ENCODE assay signal across 25 mouse cellular contexts in the genomic region with DNA sequence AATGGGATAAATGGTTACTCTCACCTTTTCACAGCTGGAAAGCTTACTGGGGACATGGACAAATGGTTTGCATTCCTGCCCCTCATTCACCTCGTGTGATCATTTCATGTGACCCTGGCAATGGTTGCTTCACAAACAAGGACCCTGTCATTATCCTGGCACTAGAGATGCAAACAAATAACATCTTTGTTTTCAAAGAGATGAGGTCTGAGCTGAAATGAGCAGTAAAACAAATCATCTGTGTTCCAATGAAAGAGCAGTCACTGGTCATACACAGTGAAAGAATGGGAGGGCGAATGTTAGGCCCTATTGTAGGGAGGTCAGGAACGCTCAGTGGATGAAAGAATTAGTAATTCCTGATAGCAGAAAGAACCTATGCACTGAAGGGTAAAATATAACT.
A peak's percentile ranks its signal among the peaks of the same experiment; 100 is the strongest.
DNase-seq lines count a peak whose midpoint lies in the region; TF ChIP-seq lines count a peak whose summit lies in the region.
"Had no signal": no experiment of that assay in that cellular context is flagged by ENCODE, and none has a peak within 500 bp of the region (broad histone marks: within the 10 kb centered on the region; RNA-seq: fewer than 3 reads in every experiment).

No protein-coding gene starts in this region.

- no peaks in the 10 kb centered on the region for H3K4me1 ChIP-seq in cortical plate, adult 2 months (ENCODE audit: control insufficient read depth, insufficient read depth, low read length)
- H3K4me1 ChIP-seq: forebrain, embryonic 12.5 days; intestine, embryonic 15.5 days; megakaryocyte, embryonic 14.5 days; midbrain, embryonic 12.5 days had no signal

- peak overlapping the region; percentile 78 for H3K27ac ChIP-seq in layer of hippocampus, adult 2 months
- peak overlapping the region; percentile 89 for H3K27ac ChIP-seq in cortical plate, adult 2 months (ENCODE audit: insufficient read depth, low read length)
- H3K27ac ChIP-seq: forebrain, embryonic 12.5 days; hindbrain, postnatal 0 days; intestine, embryonic 15.5 days; kidney, postnatal 0 days; limb, embryonic 13.5 days; lung, embryonic 15.5 days; midbrain, embryonic 12.5 days; neural tube, embryonic 13.5 days had no signal

- peak in 1 of 2 experiments; percentile 13 for DNase-seq in layer of hippocampus, adult 2 months (ENCODE audit: low spot score in 2 of 2)
- DNase-seq in layer of hippocampus, postnatal 36 days, result no peak
- DNase-seq in left cerebral cortex, adult 9 months (ENCODE audit: low spot score in 2 of 2), result peak; percentile 20 to 27
- DNase-seq in left cerebral cortex, postnatal 10 days (ENCODE audit: extremely low spot score in 1 of 2, low spot score in 2 of 2), result no peak
- no peak for DNase-seq in gastrocnemius, postnatal 14 days
- DNase-seq: adrenal gland, adult 2 months; B cell, adult 2 months; cerebellum, adult 8-10 months; forebrain, postnatal 0 days; kidney, adult 8-10 months; lung, postnatal 4 days; right cerebral cortex, postnatal 14 days had no signal

- no peak overlapping the region for H3K4me3 ChIP-seq in layer of hippocampus, adult 2 months
- no peak overlapping the region for H3K4me3 ChIP-seq in cortical plate, adult 2 months (ENCODE audit: insufficient read depth, low read length)
- H3K4me3 ChIP-seq: forebrain, embryonic 12.5 days; heart, embryonic 10.5 days; heart, embryonic 15.5 days; intestine, embryonic 15.5 days; limb, embryonic 13.5 days; lung, embryonic 15.5 days; megakaryocyte, embryonic 14.5 days; midbrain, embryonic 12.5 days; myocyte; neural tube, embryonic 13.5 days had no signal

- no peak for TF ChIP-seq CTCF in layer of hippocampus, adult 2 months (conservative IDR thresholded peaks at IDR 0.05)
- TF ChIP-seq CTCF in cortical plate, adult 2 months (IDR thresholded peaks at IDR 0.05; ENCODE audit: extremely low read depth, insufficient read depth, low read length), result no peak

- intact Hi-C loops in left cerebral cortex, postnatal 10 days (cut with DNase I), result no loop called here
- intact Hi-C loops in gastrocnemius, postnatal 14 days (cut with DNase I; ENCODE audit: low total_unique reads), result no loop called here

- no peak for TF ChIP-seq POLR2A in cortical plate, adult 2 months (IDR thresholded peaks at IDR 0.05; ENCODE audit: extremely low read depth, insufficient read depth, low read length)

Comparison
In these comparisons a context has a peak if more than half of its experiments do, and no peak if none do; other contexts are left out.
1. DNase-seq: peak in left cerebral cortex, adult 9 months (2 of 2); none in layer of hippocampus, postnatal 36 days (0 of 2), left cerebral cortex, postnatal 10 days (0 of 2) and gastrocnemius, postnatal 14 days (single experiment).